Mouse (Mus musculus) Patski (cell line): ENCODE data around the gene Ap1m2. TPM values are rescaled to one million over a fixed set of nuclear protein-coding genes. Genes with fewer than 3 reads are reported as not detected.
"Not testable (repeated sequence)": the region's sequence is repeated elsewhere in the genome, so short reads cannot be mapped to it uniquely, and the experiment has no call there.

Experiments
- ATAC-seq: fragments of 100-300 bp; one replicate; pipeline ENCODE4 v1.8.0; 2021
- CTCF ChIA-PET: fragments of 350-600 bp; sonication (Branson Sonifier 250); formaldehyde crosslinking; loops from one replicate; lab custom pipeline; 2022; ENCODE audit warnings: inconsistent platforms; lab: Charles Lee
- POLR2A ChIA-PET: fragments of 350-600 bp; sonication (Branson Sonifier 250); formaldehyde crosslinking; loops from one replicate; lab custom pipeline; 2022; ENCODE audit warnings: antibody characterized with exemption, inconsistent platforms; lab: Charles Lee
- DNase-seq: peaks from one replicate; pipeline ENCODE4 v3.0.0-alpha.2; 2011; ENCODE audit warnings: low read depth, low spot score
- H3K27me3 ChIP-seq: fragments of 371-371 bp; one replicate; pipeline ENCODE4 v1.5.1; 2021
- CTCF ChIP-seq: fragments of 100-300 bp; IDR thresholded peaks from one replicate; pipeline ENCODE4 v1.5.1; 2021
- in situ Hi-C: fragments of 300-500 bp; cut with MboI; formaldehyde crosslinking; loops from 3 replicates; pipeline ENCODE4 v1.11.1; 2018; ENCODE audit warnings: low pct_unique_long_range_greater_than_20kb, mixed read lengths
- polyA plus RNA-seq: library from polyadenylated mRNA; unstranded; gene quantifications from one replicate; pipeline ENCODE4 v1.2.3, GENCODE M21; 2021

The Ap1m2 gene
- polyA plus RNA-seq, 1 experiment from 2014 or later, result not detected

- DNase-seq (no peak), ATAC-seq (no peak)
- H3K27me3 ChIP-seq, result no peaks in the 10 kb centered on the region
- in situ Hi-C loops, result no loop called here
- TF ChIP-seq CTCF, result no peak
- CTCF ChIA-PET, result interaction anchor here (1.5 kb wide), 1 partner anchor 8 kb away, joined by 4 read pairs; no protein-coding TSS in a partner anchor
- POLR2A ChIA-PET, result interaction anchor here (1.2 to 1.4 kb wide), 2 partner anchors 9 to 10 kb away, joined by 3 to 4 read pairs; no protein-coding TSS in a partner anchor
Observed at GRCm38 (mm10) chr9:21276307-21276706, 35.8 kb downstream of the Ap1m2 start.

- no peak for ATAC-seq
- ChIA-PET CTCF (interaction anchor here (1.8 kb wide), 1 partner anchor 81 kb away, joined by 4 read pairs; no protein-coding TSS in a partner anchor), POLR2A (interaction anchor here (1.2 kb wide), 1 partner anchor 10 kb away, joined by 4 read pairs; no protein-coding TSS in a partner anchor)
- in situ Hi-C loops, result no loop called here
- H3K27me3 ChIP-seq, result no peaks in the 10 kb centered on the region
- no peak for TF ChIP-seq CTCF
- DNase-seq, result no peak
Observed at GRCm38 (mm10) chr9:21275727-21276126, 36.4 kb downstream of the Ap1m2 start.

- no peak for TF ChIP-seq CTCF
- H3K27me3 ChIP-seq, result no peaks in the 10 kb centered on the region
- POLR2A ChIA-PET, result interaction anchor here (1.0 kb wide), 1 partner anchor 10 kb away, joined by 3 read pairs; the partner anchor contains the start of gene Atg4d
- CTCF ChIA-PET, result interaction anchor here (1.5 to 1.8 kb wide), 2 partner anchors 34 to 82 kb away, joined by 3 to 4 read pairs; no protein-coding TSS in a partner anchor
- no peak for DNase-seq
- ATAC-seq, result no peak
- in situ Hi-C loops, result no loop called here
Observed at GRCm38 (mm10) chr9:21275013-21275710, 37.0 kb downstream of the Ap1m2 start.

GRCm38 (mm10) chr9:21274336-21274735 lies 37.8 kb downstream of the Ap1m2 start:
- CTCF ChIA-PET, result interaction anchor here (0.6 to 1.8 kb wide), 3 partner anchors 34 to 221 kb away, joined by 3 to 4 read pairs (median 3); no protein-coding TSS in a partner anchor
- POLR2A ChIA-PET, result interaction anchor here (1.0 kb wide), 1 partner anchor 10 kb away, joined by 3 read pairs; the partner anchor contains the start of gene Atg4d
- H3K27me3 ChIP-seq, result no peaks in the 10 kb centered on the region
- no peak for ATAC-seq
- no peak for DNase-seq
- in situ Hi-C loops, result no loop called here
- no peak for TF ChIP-seq CTCF

GRCm38 (mm10) chr9:21273520-21274228 lies 38.5 kb downstream of the Ap1m2 start:
- CTCF ChIA-PET, result interaction anchor here (0.9 to 1.8 kb wide), 3 partner anchors 14 to 83 kb away, joined by 3 to 4 read pairs (median 3); no protein-coding TSS in a partner anchor
- no peak for DNase-seq
- no peaks in the 10 kb centered on the region for H3K27me3 ChIP-seq
- no peak for TF ChIP-seq CTCF
- no peak for ATAC-seq
- in situ Hi-C loops, result no loop called here
- POLR2A ChIA-PET, result interaction anchor here (0.9 to 1.1 kb wide), 3 partner anchors 9 to 17 kb away, joined by 3 to 10 read pairs (median 4); partner anchors contain the start of gene Atg4d

- TF ChIP-seq CTCF, result no peak
- POLR2A ChIA-PET, result interaction anchor here (0.9 to 1.2 kb wide), 3 partner anchors 13 to 141 kb away, joined by 3 to 10 read pairs (median 4); no protein-coding TSS in a partner anchor
- CTCF ChIA-PET, result interaction anchor here (0.9 kb wide), 1 partner anchor 14 kb away, joined by 3 read pairs; no protein-coding TSS in a partner anchor
- DNase-seq (no peak), ATAC-seq (no peak)
- in situ Hi-C loops, result no loop called here
- no peaks in the 10 kb centered on the region for H3K27me3 ChIP-seq
Observed at GRCm38 (mm10) chr9:21273094-21273493, 39.0 kb downstream of the Ap1m2 start.

- no peak for DNase-seq
- no peak for TF ChIP-seq CTCF
- ATAC-seq, result no peak
- CTCF ChIA-PET, result interaction anchor here (0.9 kb wide), 1 partner anchor 13 kb away, joined by 3 read pairs; no protein-coding TSS in a partner anchor
- in situ Hi-C loops, result no loop called here
- H3K27me3 ChIP-seq, result no peaks in the 10 kb centered on the region
- POLR2A ChIA-PET, result interaction anchor here (1.1 to 1.2 kb wide), 2 partner anchors 14 to 142 kb away, joined by 3 to 4 read pairs; no protein-coding TSS in a partner anchor
Observed at GRCm38 (mm10) chr9:21272391-21272790, 39.7 kb downstream of the Ap1m2 start.

GRCm38 (mm10) chr9:21269590-21269989 lies 42.5 kb downstream of the Ap1m2 start:
- ATAC-seq, CTCF ChIA-PET, in situ Hi-C loops, H3K27me3 ChIP-seq, DNase-seq: not testable (repeated sequence)
- POLR2A ChIA-PET, result interaction anchor here (0.7 kb wide), 1 partner anchor 70 kb away, joined by 3 read pairs; no protein-coding TSS in a partner anchor

GRCm38 (mm10) chr9:21268305-21268704 lies 43.8 kb downstream of the Ap1m2 start:
- ChIA-PET CTCF (interaction anchor here (1.2 to 1.9 kb wide), 2 partner anchors 9 to 12 kb away, joined by 4 read pairs; no protein-coding TSS in a partner anchor), POLR2A (interaction anchor here (0.6 kb wide), 1 partner anchor 43 kb away, joined by 3 read pairs; no protein-coding TSS in a partner anchor)
- DNase-seq (no peak), ATAC-seq (no peak)
- TF ChIP-seq CTCF, result no peak
- H3K27me3 ChIP-seq, result no peaks in the 10 kb centered on the region
- in situ Hi-C loops, result no loop called here

- CTCF ChIA-PET, result no interaction called here
- POLR2A ChIA-PET, result interaction anchor here (0.6 to 1.2 kb wide), 2 partner anchors 81 to 227 kb away, joined by 4 read pairs; no protein-coding TSS in a partner anchor
Observed at GRCm38 (mm10) chr9:21266889-21267288, 45.2 kb downstream of the Ap1m2 start.

More at GRCm38 (mm10) chr9:21266889-21267288, 45.2 kb downstream of the Ap1m2 start:
- no peaks in the 10 kb centered on the region for H3K27me3 ChIP-seq
- DNase-seq (no peak), ATAC-seq (no peak)
- TF ChIP-seq CTCF, result no peak
- in situ Hi-C loops, result no loop called here
